ENCODE assay signal across 15 mouse cellular contexts in the genomic region with DNA sequence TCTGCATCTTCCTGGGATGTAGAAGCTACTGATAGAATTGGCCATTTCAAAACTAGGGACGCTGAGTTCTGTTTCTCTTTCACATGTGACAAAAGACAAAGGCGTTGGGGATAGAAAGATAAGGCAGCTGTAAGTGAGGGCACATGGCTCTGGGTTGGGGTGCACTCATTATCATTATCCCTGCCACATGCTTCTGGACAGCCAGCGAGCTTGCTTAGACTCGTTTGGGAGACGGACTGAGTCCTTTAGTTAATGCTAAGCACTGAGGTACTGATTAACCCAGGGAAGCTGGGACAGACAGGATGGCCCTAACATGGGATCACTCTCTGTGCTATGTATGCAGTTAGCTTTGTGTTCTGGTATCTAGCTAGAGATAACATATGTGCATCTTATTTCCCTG.
DNase-seq lines count a peak whose midpoint lies in the region; ATAC-seq and TF ChIP-seq lines count a peak whose summit lies in the region.
"Had no signal": no experiment of that assay in that cellular context is flagged by ENCODE, and none has a peak within 500 bp of the region (broad histone marks: within the 10 kb centered on the region; RNA-seq: fewer than 3 reads in every experiment).

No protein-coding gene starts in this region.

- TF ChIP-seq CTCF in kidney, adult 2 months (conservative IDR thresholded peaks at IDR 0.05; ENCODE audit: insufficient read depth, insufficient read length, low read depth, low read length), result no peak

- H3K36me3 ChIP-seq in kidney, adult 2 months (ENCODE audit: control insufficient read depth, insufficient read depth, low read length), result no peaks in the 10 kb centered on the region
- 0 out of 2 replicates have a peak, but pooled peaks cover under 1% of the 10 kb centered on the region for H3K36me3 ChIP-seq in liver, embryonic 12.5 days
- H3K36me3 ChIP-seq: embryonic facial prominence, embryonic 15.5 days; forebrain, embryonic 12.5 days; hindbrain, embryonic 13.5 days had no signal

- peak overlapping the region; percentile 77 for H3K27ac ChIP-seq in kidney, adult 2 months (ENCODE audit: insufficient read depth, low read depth, low read length)
- H3K27ac ChIP-seq in liver, embryonic 12.5 days, result peak overlapping the region; percentile 39; the same call in 1 of the 2 replicates
- H3K27ac ChIP-seq: embryonic facial prominence, embryonic 15.5 days; forebrain, embryonic 12.5 days; hindbrain, embryonic 13.5 days had no signal

- no peaks in the 10 kb centered on the region for H3K9me3 ChIP-seq in liver, embryonic 12.5 days (replicated peaks)
- H3K9me3 ChIP-seq: embryonic facial prominence, embryonic 15.5 days; forebrain, embryonic 12.5 days; hindbrain, embryonic 13.5 days; megakaryocyte, embryonic 14.5 days had no signal

- H3K9ac ChIP-seq in liver, embryonic 12.5 days, result no peak overlapping the region
- H3K9ac ChIP-seq: embryonic facial prominence, embryonic 15.5 days; forebrain, embryonic 12.5 days; hindbrain, embryonic 13.5 days; lung, embryonic 14.5 days had no signal

- no peak for TF ChIP-seq POLR2A in kidney, adult 2 months (IDR thresholded peaks at IDR 0.05; ENCODE audit: low read depth, low read length)

- peak; percentile 91 for DNase-seq in kidney, adult 2 months
- no peak for DNase-seq in kidney, postnatal 10 days
- peak; percentile 89 for DNase-seq in kidney, adult 9 months
- DNase-seq in cerebellum, adult 9-10 months, result no peak
- DNase-seq in left cerebral cortex, adult 11 months (ENCODE audit: low spot score), result no peak
- no peak for DNase-seq in adrenal gland, postnatal 14 days
- DNase-seq: cerebellum, adult 11 months; lung, embryonic 14.5 days; right cerebral cortex, adult 18-20 months had no signal

- H3K4me1 ChIP-seq in kidney, adult 2 months (ENCODE audit: control insufficient read depth, insufficient read depth, low read length), result peaks cover 27% of the 10 kb centered on the region
- peaks cover 27% of the 10 kb centered on the region for H3K4me1 ChIP-seq in liver, embryonic 12.5 days
- H3K4me1 ChIP-seq: embryonic facial prominence, embryonic 15.5 days had no signal

- ATAC-seq in liver, embryonic 12.5 days, result peak; percentile 79
- ATAC-seq: activated CD4-positive, CD25-positive, alpha-beta regulatory T cell, adult 4 months had no signal

- WGBS in kidney, adult 2 months, result 34% methylated on average over 5 of the region's 5 CpGs
- 15% methylated on average over 5 of the region's 5 CpGs for WGBS in liver, embryonic 12.5 days (ENCODE audit: insufficient replicate concordance)

- H3K4me3 ChIP-seq in kidney, adult 2 months (ENCODE audit: insufficient read depth, low read depth, low read length), result no peak overlapping the region
- no peak overlapping the region for H3K4me3 ChIP-seq in liver, embryonic 12.5 days
- H3K4me3 ChIP-seq: embryonic facial prominence, embryonic 15.5 days; forebrain, embryonic 12.5 days; hindbrain, embryonic 13.5 days; megakaryocyte, embryonic 14.5 days had no signal

- H3K4me2 ChIP-seq in liver, embryonic 12.5 days, result peak overlapping the region; percentile 30
- H3K4me2 ChIP-seq: embryonic facial prominence, embryonic 15.5 days; forebrain, embryonic 12.5 days; hindbrain, embryonic 13.5 days; lung, embryonic 14.5 days had no signal

- H3K27me3 ChIP-seq in kidney, adult 2 months (replicated peaks; ENCODE audit: control insufficient read depth, insufficient read depth, low read length), result no peaks in the 10 kb centered on the region
- H3K27me3 ChIP-seq in liver, embryonic 12.5 days (replicated peaks), result no peaks in the 10 kb centered on the region
- H3K27me3 ChIP-seq: embryonic facial prominence, embryonic 15.5 days; forebrain, embryonic 12.5 days; hindbrain, embryonic 13.5 days; megakaryocyte, embryonic 14.5 days had no signal

Comparison
In these comparisons a context has a peak if more than half of its experiments do, and no peak if none do; other contexts are left out.
1. DNase-seq: peak in kidney, adult 2 months (single experiment) and kidney, adult 9 months (single experiment); none in kidney, postnatal 10 days (single experiment), cerebellum, adult 9-10 months (single experiment), left cerebral cortex, adult 11 months (single experiment) and adrenal gland, postnatal 14 days (single experiment).